Mouse (Mus musculus): ENCODE results near the gene Agxt. TPM values are rescaled to one million over a fixed set of nuclear protein-coding genes. Genes with fewer than 3 reads are reported as not detected.

The Agxt gene
- polyA plus RNA-seq, 1 experiment from 2014 or later = 0.13 TPM

GRCm38 (mm10) chr1:93150907-93151661 lies 16.0 kb downstream of the Agxt start:
- DNase-seq (ENCODE audit: low spot score) = no peak

DNA sequence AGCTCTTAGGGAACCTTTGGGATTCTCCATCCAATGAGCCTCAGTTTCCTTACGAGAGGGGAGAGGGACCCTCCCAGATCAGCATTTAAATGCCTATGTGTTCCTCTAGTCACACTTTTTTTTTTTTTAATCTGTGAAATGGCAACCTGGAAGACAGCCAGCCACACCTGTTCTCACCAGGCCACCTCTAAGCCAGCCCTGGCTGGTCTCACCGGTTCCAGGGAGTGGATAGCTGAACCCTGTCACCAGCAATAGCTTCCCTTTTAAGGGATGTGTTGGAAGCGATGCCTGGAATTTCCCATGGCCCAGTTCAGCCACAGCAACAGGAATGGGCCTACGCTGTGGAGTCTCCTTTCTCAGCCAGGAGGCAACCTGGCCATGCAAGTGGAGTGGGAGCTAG lies 22.5 kb downstream of the Agxt start:
- DNase-seq (ENCODE audit: low spot score) = no peak

DNA sequence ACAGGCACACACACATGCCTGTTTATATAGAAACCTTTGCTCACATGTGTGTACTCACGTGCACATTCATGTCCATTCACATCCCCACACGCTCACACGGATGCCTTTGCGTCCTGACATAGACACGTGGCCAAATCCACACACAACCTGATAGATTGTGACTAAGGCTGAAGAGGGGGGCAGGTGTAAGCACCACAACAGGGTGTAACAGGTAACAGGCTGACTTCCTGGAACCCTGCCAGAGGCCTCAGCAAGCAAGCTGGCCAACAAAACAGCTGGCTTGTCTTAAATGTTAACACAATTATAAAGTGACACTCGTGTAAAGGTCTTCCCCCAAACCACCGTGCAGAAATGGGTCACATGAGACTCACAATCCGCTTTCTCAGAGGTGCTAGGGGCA lies 23.9 kb downstream of the Agxt start:
- no peak for DNase-seq (ENCODE audit: low spot score)

DNA sequence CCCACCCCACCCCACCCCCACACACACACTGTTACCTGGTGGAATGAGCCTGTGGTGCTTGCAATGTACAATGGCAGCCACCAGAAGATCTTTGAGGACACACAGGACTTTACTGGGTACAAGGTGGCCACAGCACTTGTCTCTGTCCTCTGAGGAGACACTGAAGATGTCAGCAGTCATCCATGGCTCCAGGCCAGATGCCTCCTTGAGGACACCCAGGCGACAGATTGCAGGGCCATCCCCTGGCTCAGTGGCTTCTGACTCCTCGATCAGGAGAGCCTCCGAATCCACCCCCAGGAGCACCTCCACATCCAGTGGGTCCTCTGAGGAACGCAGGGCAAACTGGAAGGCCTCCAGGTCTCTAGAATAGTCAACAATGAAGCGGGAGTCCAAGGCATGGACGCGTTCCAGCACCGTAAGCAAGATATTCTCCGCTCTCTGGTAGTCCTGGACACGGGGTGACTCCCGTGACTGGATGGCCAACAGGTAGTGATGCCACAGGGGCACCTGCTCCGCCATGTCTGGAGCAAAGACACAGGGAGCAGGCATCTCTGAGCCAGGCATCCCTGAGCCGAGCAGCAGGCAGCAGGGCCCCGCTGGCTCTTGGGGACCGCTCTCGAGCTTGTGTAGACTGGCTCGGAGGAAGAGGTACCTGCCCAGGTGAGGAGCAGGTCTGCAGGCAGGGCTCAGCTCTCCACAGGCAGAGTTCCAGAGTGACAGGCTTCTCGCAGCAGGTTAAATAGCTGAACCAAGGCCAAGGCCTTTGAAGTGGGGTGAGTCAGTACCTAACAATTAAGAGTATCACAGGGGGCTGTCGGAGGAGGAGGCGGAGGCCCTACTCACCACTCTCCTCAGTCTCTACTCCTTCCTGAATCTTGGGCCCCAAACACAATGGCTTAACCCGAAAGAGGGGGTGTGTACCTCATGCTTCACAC lies 24.8 kb downstream of the Agxt start:
- no peak for DNase-seq (ENCODE audit: low spot score)

- no peak for DNase-seq (ENCODE audit: low spot score)
These were observed 25.6 kb downstream of the Agxt start, which contains the start of gene 2310007B03Rik for GRCm38 (mm10) chr1:93160501-93161133. TSS of gene 2310007B03Rik (minus strand) at chr1:93160948.

DNA sequence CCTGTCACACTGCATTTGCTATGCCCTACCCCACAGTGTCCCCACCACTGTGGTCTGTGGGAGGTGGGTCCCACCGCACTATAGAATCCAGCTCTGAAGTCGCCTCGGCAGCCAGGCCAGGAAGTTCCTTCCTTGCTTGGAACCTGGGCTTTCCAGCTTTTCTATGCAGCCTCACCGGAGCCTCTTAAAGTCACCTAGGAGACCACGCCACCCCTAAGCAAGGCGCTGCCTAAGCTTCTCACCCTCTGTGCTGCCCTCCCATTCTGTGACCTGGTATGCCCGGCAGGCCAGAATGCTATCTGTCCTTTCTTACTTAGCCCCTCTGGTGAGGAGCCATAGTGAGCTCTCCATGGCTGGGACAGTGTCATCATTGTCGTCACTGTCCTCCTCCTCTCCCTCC lies 26.3 kb downstream of the Agxt start:
- no peak for DNase-seq (ENCODE audit: low spot score)

- DNase-seq (ENCODE audit: low spot score) = no peak
These were observed 26.9 kb downstream of the Agxt start for GRCm38 (mm10) chr1:93161921-93162320.

- DNase-seq (ENCODE audit: low spot score) = no peak
These were observed 27.5 kb downstream of the Agxt start for GRCm38 (mm10) chr1:93162588-93162987.

DNA sequence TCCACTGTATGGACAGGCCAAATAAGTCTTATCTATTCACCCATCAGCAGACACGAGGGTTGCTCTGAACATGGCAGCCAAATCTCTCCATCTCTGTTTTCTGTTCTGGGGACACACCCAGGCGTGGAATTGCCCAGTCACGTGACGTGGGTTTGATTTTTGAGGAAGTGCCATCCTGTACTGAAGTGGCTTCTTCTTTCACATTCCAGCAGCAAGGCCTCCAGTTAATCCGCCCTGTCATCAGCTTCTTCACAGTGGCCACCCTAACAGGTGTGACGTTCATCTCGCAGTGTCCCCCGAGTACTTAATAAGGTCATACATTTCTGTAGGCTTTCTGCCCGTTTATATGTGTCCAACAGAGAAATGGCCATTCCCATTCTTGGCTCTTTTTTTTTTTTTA lies 30.4 kb downstream of the Agxt start:
- DNase-seq (ENCODE audit: low spot score) = no peak

DNA sequence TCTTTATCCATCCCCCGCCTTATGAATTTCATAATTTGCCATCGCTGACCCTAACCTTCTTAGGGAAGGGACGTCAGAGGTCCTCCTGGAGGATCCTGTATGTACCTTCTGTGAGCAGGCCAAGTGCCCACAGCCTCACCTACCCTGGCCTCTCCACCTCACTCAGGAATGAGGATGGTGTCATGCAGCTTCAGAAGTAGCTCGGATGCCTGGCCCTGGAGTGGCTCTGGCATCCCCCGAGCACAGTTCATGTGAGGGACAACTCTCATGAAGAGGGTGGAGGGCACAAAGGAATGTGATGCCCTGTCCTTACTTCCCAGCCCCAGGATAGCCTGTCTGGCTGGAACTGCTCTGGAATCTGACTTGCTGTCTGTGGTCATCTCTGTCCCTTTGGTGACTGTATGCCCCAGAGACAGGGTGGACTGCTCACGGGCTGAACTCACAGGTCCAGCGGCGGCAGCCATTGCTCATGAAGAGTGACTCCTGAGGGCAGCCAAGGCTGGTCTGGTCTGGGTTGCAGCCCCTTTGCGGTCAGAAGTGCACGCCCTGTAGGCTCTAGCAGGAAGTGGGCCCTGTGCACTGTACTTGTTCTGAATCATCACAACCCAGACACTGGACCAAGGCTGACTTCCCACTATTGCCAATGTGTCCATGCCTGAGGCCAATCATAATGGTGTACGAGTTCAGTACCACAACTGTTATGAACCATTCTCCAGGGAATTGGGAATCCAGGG lies 31.5 kb downstream of the Agxt start:
- DNase-seq (ENCODE audit: low spot score) = no peak

- no peak for DNase-seq (ENCODE audit: low spot score)
These were observed 33.3 kb downstream of the Agxt start, which contains the start of gene Crocc2 for GRCm38 (mm10) chr1:93168295-93168775. TSS of gene Crocc2 (plus strand) at chr1:93168725.

DNA sequence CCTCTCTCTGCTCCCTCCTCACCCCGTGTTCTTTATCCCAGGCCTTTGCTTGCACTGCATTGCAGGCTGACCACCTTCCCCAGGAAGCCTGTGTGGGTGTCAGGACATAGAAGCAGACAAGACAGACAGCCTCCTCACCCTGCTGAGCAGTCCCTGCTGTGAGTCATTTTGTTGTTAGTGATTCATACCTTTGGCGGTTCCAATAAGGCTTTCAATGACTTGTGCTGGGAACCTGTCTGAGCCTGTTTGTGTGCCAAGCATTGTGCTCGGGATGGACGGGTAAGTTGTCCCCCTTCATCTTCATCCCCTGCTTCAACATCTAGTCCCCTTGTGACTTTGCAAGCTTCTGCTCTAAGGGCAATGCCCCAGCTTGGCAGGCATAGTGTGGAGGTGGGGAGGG lies 38.6 kb downstream of the Agxt start:
- no peak for DNase-seq (ENCODE audit: low spot score)

GRCm38 (mm10) chr1:93174399-93174798 lies 39.4 kb downstream of the Agxt start:
- peak; percentile 70 for DNase-seq (ENCODE audit: low spot score)

GRCm38 (mm10) chr1:93175849-93176248 lies 40.8 kb downstream of the Agxt start:
- DNase-seq (ENCODE audit: low spot score) = no peak

GRCm38 (mm10) chr1:93176525-93177332 lies 41.7 kb downstream of the Agxt start:
- DNase-seq (ENCODE audit: low spot score) = no peak

DNA sequence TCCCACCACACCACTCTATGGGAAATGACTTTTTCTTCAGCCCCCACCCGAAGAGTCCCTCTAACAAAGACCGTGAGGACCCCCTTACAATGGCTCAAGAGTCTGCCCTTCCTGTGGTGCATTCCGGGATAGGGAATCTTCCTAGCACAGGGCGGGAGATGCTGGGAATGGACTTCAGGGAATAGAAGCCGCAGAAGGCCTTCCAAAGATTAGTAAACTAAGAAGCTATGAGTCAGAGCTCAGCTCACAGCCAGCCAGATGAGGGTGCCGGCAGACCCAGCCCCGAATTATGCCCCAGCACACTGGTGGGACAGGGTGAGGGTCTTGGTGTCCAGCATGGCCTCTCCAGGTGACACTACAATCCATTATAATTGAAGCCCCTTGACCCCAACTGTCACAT lies 47.2 kb downstream of the Agxt start:
- no peak for DNase-seq (ENCODE audit: low spot score)

GRCm38 (mm10) chr1:93184071-93184828 lies 49.2 kb downstream of the Agxt start:
- DNase-seq (ENCODE audit: low spot score) = no peak

- DNase-seq (ENCODE audit: low spot score) = no peak
These were observed 55.8 kb downstream of the Agxt start for GRCm38 (mm10) chr1:93190726-93191305.

DNA sequence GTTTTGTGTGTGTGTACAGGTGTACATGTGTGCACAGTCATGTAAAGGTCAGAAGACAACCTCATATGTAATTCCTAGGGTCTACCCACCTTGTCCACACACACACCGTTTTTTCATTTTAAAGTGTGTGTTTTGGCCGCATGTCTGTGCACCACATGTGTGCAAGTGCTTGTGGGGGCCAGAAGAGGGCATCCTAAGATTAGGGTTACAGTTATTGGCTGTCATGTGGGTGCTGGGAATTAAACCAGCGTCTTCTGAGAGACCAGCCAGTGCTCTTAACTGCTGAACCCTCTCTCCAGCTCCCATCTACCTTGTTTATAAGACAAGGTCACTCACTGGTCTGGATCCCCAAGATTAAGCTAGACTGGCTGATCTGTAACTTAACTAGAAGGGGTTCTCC lies 59.9 kb downstream of the Agxt start:
- no peak for DNase-seq (ENCODE audit: low spot score)
